Mouse (Mus musculus): ENCODE data around the gene Gm5624. TPM values are rescaled to one million over a fixed set of nuclear protein-coding genes. Genes with fewer than 3 reads are reported as not detected.
"Not testable (repeated sequence)": the region's sequence is repeated elsewhere in the genome, so short reads cannot be mapped to it uniquely, and the experiment has no call there.

The Gm5624 gene
- polyA plus RNA-seq (2015; fragmentation: Nextera tagmentation; extraction: Ambion mirVana): not detected in 2 replicates

DNA sequence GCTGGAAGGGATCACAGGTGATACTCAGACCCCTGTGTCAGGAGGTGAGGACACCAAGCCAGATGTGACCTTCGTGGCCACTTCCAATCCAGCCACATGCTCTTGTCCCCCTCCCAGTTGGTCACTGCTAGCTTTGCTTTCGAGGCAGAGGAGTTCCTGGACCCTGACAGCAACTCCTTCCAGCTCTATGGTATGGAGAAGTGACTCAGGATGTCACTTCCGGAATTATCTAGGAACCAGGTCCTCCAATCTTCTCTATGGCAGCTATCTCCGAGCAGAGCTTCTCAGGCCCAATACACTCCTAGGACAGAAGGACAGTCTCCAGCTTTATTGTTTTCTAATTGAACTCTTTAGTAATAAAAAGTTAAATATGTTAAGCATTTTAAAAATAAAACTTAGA, at the start of gene Gm5624:
Gene Gm5624 (minus strand): TSS at position 202 of the 400 bp plus-strand sequence.
- 44% methylated on average over 4 of the region's 4 CpGs for WGBS (ENCODE audit: insufficient replicate concordance)
- H3K4me2 ChIP-seq (ENCODE audit: low read depth, low read length); H3K4me3 ChIP-seq (ENCODE audit: low read depth, low read length): not testable (repeated sequence)

DNA sequence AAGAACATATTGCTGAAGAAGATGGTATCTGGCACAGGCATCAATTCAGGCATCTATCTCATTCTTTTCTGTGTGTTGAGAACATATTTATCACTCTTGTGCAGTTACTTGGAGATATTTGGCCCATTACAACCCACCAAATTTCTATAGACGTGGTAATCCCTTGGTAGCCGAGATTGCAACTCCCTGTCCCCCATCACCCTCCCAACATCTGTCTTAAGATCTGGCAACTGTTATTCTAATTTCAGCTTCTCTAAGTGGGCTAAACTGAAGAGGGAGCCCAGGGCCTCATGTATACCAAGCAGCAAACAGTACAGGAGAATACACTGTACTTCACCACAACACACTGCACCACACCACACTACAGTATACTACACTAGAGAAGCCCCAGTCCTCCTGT, 36.0 kb downstream of the Gm5624 start:
- not testable (repeated sequence) for H3K9ac ChIP-seq (ENCODE audit: low read depth, low read length); ATAC-seq (ENCODE audit: low read depth); H3K4me2 ChIP-seq (ENCODE audit: low read depth, low read length); H3K27ac ChIP-seq (ENCODE audit: low read length); H3K4me3 ChIP-seq (ENCODE audit: low read depth, low read length); H3K27me3 ChIP-seq (ENCODE audit: control insufficient read depth, insufficient read depth, low read depth, low read length); H3K4me1 ChIP-seq (ENCODE audit: control insufficient read depth, low read depth, low read length); H3K9me3 ChIP-seq (replicated peaks; ENCODE audit: control insufficient read depth, low read length); H3K36me3 ChIP-seq (ENCODE audit: control insufficient read depth, insufficient read depth)
- 32% methylated on average over 2 of the region's 2 CpGs for WGBS (ENCODE audit: insufficient replicate concordance)

More for the DNA sequence above, at the start of gene Gm5624:
- not testable (repeated sequence) for H3K27ac ChIP-seq (ENCODE audit: low read length); H3K36me3 ChIP-seq (ENCODE audit: control insufficient read depth, insufficient read depth); H3K27me3 ChIP-seq (ENCODE audit: control insufficient read depth, insufficient read depth, low read depth, low read length); H3K4me1 ChIP-seq (ENCODE audit: control insufficient read depth, low read depth, low read length); H3K9ac ChIP-seq (ENCODE audit: low read depth, low read length); H3K9me3 ChIP-seq (replicated peaks; ENCODE audit: control insufficient read depth, low read length); ATAC-seq (ENCODE audit: low read depth)

DNA sequence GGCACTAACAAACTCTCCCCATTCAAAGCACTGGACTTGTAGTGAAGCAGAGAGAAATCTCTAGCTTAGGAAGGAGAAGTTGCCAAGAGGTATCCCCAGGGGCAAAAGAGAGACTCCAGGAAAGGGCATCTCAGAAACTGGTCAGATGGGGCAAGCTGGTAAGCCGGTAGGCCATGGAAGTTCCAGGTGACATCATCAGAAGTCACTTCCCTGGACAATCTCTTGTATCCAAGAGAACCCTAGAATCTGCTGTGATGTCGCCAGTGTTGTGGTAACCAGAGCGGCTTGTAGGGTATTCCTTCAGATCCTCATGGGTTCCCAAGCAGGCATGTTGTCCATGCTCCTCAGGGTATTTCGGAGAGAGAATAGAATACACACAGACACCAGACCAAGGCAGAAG, 44.9 kb downstream of the Gm5624 start, which contains the start of gene Gm8247:
Gene Gm8247 (plus strand): TSS at position 301 of the 400 bp plus-strand sequence.
- 66% methylated on average over 4 of the region's 4 CpGs for WGBS (ENCODE audit: insufficient replicate concordance)
- H3K9me3 ChIP-seq (replicated peaks; ENCODE audit: control insufficient read depth, low read length); ATAC-seq (ENCODE audit: low read depth); H3K27ac ChIP-seq (ENCODE audit: low read length); H3K4me2 ChIP-seq (ENCODE audit: low read depth, low read length); H3K4me1 ChIP-seq (ENCODE audit: control insufficient read depth, low read depth, low read length); H3K9ac ChIP-seq (ENCODE audit: low read depth, low read length); H3K27me3 ChIP-seq (ENCODE audit: control insufficient read depth, insufficient read depth, low read depth, low read length); H3K36me3 ChIP-seq (ENCODE audit: control insufficient read depth, insufficient read depth); H3K4me3 ChIP-seq (ENCODE audit: low read depth, low read length): not testable (repeated sequence)

DNA sequence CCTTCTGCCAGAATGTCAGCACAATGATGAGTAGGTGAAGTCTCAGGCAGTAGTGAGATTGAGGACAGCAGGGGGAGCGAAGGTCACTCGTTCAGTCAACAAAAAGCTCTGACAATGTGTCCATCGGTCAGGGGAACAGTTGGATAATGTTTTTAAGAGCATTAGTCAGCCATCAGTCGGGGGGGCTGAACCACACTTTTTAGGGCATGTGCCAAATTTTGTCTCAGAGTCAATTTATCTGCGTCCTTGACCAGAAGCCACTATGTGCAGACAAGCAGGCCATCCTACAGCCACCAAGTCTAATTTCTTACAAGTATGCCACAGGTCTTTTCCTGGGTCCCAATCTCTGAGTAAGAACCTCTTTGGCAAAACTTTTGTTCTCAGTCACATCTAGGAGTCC, 79.8 kb downstream of the Gm5624 start:
- WGBS (ENCODE audit: insufficient replicate concordance): 45% methylated on average over 3 of the region's 5 CpGs
- H3K4me1 ChIP-seq (ENCODE audit: control insufficient read depth, low read depth, low read length): not testable (repeated sequence)

DNA sequence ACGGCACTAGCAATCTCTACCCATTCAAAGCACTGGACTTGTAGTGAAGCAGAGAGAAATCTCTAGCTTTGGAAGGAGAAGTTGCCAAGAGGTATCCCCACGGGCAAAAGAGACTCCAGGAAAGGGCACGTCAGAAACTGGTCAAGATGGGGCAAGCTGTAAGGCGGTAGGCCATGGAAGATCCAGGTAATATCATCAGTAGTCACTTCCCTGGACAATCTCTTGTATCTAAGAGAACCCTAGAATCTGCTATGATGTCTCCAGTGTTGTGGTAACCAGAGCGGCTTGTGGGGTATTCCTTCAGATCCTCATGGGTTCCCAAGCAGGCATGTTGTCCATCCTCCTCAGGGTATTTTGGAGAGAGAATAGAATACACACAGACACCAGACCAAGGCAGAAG, 109.8 kb downstream of the Gm5624 start, which contains the start of gene Gm17093:
Gene Gm17093 (plus strand): TSS at position 301 of the 400 bp plus-strand sequence.
- H3K27me3 ChIP-seq (ENCODE audit: control insufficient read depth, insufficient read depth, low read depth, low read length); H3K9ac ChIP-seq (ENCODE audit: low read depth, low read length); H3K4me1 ChIP-seq (ENCODE audit: control insufficient read depth, low read depth, low read length); H3K9me3 ChIP-seq (replicated peaks; ENCODE audit: control insufficient read depth, low read length); H3K4me2 ChIP-seq (ENCODE audit: low read depth, low read length); H3K4me3 ChIP-seq (ENCODE audit: low read depth, low read length); H3K27ac ChIP-seq (ENCODE audit: low read length); ATAC-seq (ENCODE audit: low read depth); H3K36me3 ChIP-seq (ENCODE audit: control insufficient read depth, insufficient read depth): not testable (repeated sequence)
- 65% methylated on average over 5 of the region's 5 CpGs for WGBS (ENCODE audit: insufficient replicate concordance)

More for the DNA sequence above, 79.8 kb downstream of the Gm5624 start:
- H3K9ac ChIP-seq (ENCODE audit: low read depth, low read length); H3K27ac ChIP-seq (ENCODE audit: low read length); H3K4me3 ChIP-seq (ENCODE audit: low read depth, low read length); H3K4me2 ChIP-seq (ENCODE audit: low read depth, low read length); H3K27me3 ChIP-seq (ENCODE audit: control insufficient read depth, insufficient read depth, low read depth, low read length); ATAC-seq (ENCODE audit: low read depth); H3K36me3 ChIP-seq (ENCODE audit: control insufficient read depth, insufficient read depth); H3K9me3 ChIP-seq (replicated peaks; ENCODE audit: control insufficient read depth, low read length): not testable (repeated sequence)

Other genes starting within 250 kb of the Gm5624 start
- not detected in 2 replicates for gene Gm3371, start 217.2 kb downstream of the Gm5624 start, polyA plus RNA-seq (2015; fragmentation: Nextera tagmentation; extraction: Ambion mirVana)
- gene Gm8232, start 194.3 kb downstream of the Gm5624 start, polyA plus RNA-seq (2015; fragmentation: Nextera tagmentation; extraction: Ambion mirVana): not detected in 2 replicates
- gene BC061237, start 135.5 kb downstream of the Gm5624 start, polyA plus RNA-seq (2015; fragmentation: Nextera tagmentation; extraction: Ambion mirVana): not detected in 2 replicates
- gene Gm17093, start 109.7 kb downstream of the Gm5624 start, polyA plus RNA-seq (2015; fragmentation: Nextera tagmentation; extraction: Ambion mirVana): not detected in 2 replicates
- gene Gm8247, start 44.8 kb downstream of the Gm5624 start, polyA plus RNA-seq (2015; fragmentation: Nextera tagmentation; extraction: Ambion mirVana): not detected in 2 replicates
- not detected in 2 replicates for gene Gm8257, start 78.5 kb upstream of the Gm5624 start, polyA plus RNA-seq (2015; fragmentation: Nextera tagmentation; extraction: Ambion mirVana)
- gene Gm8267, start 122.4 kb upstream of the Gm5624 start, polyA plus RNA-seq (2015; fragmentation: Nextera tagmentation; extraction: Ambion mirVana): not detected in 2 replicates
- not detected in 2 replicates for gene Ptgdr, start 231.4 kb upstream of the Gm5624 start, polyA plus RNA-seq (2015; fragmentation: Nextera tagmentation; extraction: Ambion mirVana)